Mouse (Mus musculus) kidney, adult 11 months (tissue): ENCODE results near the gene Epn1.

ENCODE experiments used
- DNase-seq: peaks from one replicate; pipeline ENCODE4 v3.0.0; 2022

Gene Epn1

DNA sequence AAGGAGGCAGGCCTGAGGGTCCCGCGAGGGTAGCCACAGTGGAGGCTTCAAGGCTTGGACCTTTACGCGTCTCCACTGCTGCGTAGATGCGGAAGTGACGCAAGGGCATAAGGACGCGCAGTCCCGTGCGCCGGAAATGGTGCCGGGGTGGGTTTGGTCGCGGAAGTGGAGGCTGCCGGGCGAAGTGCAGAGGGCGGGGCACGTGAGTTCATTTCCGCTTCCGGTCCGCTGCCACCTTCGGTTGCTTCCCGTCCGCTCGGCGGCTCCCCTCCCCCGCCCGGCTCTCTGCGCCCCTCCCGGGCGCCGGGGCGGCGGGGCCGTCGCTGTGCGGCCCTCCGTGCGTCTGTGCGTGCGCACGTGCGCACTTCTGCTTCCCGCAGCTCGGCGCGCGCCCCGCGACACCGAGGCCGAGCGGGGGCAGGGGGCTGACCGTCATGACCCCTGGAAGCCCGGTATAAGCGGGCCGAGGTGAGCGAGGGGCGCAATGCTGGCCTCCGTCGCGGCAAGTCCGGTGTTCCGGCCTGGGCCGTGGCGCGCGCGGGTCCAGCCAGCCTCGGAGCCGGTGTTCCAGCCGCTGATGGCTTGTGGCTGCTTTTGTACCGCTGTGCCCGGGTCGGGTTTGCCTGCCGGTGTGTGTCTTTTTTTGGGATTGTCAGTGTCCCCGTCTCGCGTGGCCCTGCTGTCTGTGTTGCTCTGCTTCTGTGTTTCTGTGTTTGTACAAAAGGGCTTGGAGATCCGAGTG, at the start of gene Epn1:
Epn1 (plus strand) TSS at position 226 of the 742 bp plus-strand sequence.
- DNase-seq: peak; percentile 94

DNA sequence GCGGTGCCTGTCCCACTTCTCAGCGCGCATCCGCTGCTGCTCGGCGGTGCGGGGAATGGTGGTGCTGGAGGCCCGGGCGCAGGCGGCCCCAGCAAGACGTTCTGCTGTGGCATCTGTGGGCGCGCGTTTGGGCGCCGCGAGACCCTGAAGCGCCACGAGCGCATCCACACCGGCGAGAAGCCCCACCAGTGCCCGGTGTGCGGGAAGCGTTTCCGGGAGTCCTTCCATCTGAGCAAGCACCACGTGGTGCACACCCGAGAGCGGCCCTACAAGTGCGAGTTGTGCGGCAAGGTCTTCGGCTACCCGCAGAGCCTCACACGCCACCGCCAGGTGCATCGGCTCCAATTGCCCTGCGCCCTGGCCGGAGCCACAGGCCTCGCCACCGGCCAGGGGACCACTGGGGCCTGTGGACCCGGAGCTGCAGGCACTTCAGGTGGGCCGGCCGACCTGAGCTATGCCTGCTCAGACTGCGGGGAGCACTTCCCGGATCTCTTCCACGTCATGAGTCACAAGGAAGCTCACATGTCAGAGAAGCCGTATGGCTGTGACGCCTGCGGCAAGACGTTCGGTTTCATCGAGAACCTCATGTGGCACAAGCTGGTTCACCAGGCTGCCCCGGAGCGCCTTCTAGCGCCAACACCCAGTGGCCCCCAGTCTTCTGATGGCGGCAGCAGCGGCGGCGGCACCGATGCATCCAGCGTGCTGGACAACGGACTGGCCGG, 49.3 kb upstream of the Epn1 start:
- DNase-seq: no peak

DNA sequence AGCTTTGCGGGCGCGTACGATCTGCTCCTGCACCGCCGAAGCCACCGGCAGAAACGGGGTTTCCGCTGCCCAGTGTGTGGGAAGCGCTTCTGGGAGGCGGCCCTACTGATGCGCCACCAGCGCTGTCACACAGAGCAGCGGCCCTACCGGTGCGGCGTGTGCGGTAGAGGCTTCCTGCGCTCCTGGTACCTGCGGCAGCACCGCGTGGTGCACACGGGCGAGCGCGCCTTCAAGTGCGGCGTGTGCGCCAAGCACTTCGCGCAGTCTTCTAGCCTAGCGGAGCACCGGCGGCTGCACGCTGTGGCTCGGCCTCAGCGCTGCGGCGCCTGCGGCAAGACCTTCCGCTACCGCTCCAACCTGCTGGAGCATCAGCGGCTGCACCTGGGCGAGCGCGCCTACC, 48.5 kb upstream of the Epn1 start:
- DNase-seq: no peak

DNA sequence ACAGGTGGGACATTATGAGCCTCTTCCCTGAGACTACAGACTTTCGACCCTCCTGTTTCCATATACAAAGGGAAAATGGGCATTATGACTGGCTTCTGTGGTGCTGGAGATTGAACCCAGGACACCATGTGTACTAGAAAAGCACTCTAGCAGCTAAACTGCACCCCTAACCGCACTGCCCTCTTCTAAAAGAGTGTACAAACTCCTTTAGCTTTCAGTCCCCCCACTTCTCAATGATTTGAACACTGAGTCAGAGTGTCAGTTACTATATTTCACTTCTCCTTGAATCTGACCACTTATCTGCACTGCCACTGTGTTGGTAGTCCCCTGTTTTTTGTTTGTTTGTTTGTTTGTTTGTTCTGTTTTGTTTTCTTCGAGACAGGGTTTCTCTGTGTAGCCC, 46.2 kb upstream of the Epn1 start, which contains the start of gene 4632433K11Rik:
4632433K11Rik (plus strand) TSS at position 301 of the 400 bp plus-strand sequence.
- no peak for DNase-seq

DNA sequence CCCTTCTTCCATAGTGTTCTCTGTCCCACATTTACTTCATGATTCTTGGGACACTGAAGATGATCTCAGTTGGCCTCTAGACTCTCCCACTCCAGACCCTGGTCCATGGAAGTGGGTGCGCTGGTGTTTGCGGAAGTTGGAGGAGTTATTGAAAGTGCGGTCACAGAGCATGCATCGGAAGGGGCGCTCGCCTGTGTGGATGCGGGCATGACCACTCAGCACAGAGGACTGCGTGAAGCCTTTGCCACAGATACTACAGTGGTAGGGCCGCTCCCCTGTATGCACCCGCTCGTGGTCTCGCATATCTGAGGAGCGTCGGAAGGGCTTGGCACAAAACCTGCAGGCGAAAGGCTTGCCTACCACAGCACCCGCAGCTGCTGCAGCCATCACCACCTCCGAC, 44.4 kb upstream of the Epn1 start:
- no peak for DNase-seq

DNA sequence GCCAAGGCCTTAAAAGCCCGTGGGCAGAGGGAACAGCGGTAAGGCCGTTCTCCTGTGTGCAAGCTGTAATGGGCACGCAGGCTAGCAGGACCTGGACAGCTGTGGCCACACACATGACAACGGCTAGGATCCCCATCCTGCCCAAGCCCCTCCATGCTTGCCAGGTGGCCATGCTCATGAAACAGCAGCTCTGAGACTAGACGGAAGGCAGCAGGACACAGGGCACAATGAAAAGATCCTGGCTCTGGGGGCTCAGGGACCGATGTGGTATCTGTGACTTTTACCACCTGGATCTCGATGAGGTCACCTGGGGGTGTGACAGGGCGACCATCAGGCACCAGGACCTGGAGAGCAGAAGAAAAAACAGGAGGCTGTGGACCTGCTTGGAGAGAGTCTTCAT, 43.9 kb upstream of the Epn1 start:
- no peak for DNase-seq

DNA sequence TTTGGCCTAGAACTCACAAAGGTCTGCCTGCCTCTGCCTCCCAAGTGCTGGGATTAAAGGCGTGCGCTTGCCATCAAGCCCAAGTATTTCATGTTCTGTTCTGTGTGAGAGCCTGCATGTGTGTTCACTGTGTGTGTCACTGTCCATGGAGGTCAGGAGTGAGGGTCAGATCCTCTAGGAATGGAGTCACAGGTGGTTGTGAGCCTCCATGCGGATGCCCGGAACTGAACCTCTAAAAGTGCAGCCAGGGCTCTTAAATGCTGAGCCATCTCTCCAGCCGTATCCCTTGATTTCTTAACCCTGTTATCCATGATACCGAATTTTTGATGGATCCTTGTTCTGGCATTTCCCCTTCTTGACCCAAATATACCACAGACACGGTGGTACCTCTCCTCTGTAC, 43.0 kb upstream of the Epn1 start:
- no peak for DNase-seq

DNA sequence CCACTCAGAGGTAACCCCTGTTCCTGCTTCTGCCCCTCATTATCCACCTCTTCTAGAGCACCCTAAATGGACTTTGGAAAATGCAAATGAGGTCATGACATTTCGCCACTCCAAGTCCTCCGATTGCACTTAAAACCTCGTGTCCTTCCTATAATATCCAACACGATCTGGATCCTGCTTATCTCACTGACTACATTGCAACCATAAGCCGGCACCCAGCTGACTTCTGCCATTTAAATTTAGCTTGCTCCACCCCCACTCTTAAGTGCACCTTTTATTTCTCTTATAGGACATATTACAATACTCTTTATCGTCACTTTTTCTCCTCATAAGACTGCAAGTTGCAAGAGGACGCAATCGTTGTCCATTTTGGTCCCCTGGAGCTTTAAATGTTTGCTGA, 42.6 kb upstream of the Epn1 start:
- DNase-seq: no peak

DNA sequence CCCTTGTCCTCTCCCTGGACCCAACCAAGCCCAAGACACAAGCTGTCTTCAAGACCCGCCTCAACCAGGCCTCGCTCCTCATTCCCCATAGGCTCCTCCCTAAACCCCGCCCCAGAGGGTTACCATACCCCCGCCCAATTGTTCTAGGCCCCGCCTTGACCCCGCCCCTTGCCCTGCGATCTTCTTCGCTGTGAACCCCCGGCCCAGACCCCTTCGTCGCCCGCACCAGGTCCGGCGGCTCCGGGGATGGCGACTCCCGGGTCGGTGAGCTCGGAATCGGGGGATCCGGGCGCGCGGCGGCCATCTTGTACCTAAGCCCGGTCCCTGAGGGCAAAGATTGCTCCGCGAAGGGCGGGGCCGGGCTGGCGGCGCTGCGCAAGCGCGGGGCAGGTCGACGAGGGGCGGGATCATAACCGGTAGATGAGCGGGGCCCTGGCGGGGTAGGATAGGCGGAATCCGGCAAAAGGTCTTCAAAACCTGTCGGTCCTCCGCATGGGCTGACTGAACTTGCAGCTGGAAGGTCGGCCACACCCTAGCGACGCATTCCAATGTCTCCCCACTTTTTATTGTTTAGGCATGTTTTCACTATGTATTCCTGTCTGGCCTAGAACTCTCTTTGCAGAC, 41.8 kb upstream of the Epn1 start, which contains the start of gene Zfp784:
Zfp784 (minus strand) TSS at position 338 of the 624 bp plus-strand sequence.
- peak; percentile 94 for DNase-seq

DNA sequence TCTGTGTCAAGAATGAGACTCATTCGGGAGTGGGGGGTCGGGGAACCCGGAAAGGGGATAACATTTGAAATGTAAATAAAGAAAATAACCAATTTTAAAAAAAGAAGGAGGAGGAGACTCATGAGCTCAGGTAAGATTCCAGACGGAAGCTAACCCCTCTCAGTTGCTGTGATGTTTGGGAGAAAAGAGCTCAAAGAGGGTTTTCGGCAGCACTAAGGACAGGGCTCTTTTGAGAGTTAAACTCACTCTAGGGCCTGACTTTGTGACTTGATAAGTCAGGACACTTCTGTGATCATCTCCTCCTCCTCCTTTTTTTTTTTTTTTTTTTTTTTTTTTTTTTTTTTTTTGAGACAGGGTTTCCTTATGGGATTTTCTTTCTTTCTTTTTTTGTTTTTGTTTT, 41.1 kb upstream of the Epn1 start:
- DNase-seq: no peak

DNA sequence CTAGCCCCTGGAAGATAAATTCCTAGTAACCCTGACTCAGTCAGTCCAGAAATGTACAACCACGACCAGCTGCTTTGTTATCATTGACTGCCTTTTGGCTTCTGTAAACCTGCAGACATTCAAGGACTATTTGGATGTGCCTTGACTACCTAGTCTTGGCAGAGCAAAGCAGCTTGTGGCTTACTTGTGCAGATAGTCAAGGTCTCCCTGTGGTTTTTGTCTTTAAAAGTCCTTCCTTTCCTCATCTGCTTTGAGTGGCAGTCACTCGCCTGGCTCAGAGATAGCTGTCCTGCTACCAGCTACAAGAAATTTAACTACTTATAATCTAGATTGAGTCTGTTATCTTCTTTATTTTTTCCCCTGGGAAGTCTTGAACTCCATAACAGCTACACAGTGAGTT, 35.1 kb upstream of the Epn1 start:
- no peak for DNase-seq

DNA sequence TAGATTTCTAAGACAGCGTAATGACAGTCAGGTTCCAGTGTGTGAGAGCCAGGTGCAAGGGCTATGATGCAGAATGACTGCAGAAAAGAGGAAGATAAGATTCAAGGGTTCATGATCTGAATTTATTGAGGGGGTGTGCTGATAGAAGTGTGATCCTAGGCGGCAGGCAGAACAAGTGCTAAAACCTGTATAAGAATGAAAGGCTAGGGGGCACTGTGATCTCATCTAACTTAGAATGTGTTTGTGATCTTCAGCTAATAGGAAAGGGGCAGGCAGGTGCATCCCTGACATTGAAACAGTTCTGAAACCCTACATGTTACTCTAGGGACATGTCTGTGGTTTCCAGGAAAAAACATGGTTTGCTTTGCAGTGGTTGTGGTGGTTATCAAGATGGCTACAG, 33.9 kb upstream of the Epn1 start:
- DNase-seq: no peak

DNA sequence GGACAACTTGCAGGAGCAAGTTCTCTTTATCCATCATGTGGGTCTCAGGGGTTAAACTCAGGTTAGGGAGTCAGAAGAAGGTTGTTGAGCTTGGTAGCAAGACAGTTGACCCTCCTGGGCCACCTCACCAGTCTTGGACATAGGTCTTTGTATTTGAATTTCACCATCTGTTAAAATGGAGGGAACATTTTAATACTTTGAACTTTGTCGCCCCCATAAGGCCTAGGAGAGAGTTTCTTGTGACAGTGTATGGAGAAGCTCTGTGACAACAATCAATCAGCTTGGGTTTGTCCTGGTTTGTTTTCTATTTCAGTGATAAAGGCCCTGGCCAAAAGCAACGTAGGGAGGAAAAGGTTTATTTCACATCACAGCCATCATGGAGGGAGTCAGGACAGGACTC, 32.7 kb upstream of the Epn1 start:
- DNase-seq: no peak

DNA sequence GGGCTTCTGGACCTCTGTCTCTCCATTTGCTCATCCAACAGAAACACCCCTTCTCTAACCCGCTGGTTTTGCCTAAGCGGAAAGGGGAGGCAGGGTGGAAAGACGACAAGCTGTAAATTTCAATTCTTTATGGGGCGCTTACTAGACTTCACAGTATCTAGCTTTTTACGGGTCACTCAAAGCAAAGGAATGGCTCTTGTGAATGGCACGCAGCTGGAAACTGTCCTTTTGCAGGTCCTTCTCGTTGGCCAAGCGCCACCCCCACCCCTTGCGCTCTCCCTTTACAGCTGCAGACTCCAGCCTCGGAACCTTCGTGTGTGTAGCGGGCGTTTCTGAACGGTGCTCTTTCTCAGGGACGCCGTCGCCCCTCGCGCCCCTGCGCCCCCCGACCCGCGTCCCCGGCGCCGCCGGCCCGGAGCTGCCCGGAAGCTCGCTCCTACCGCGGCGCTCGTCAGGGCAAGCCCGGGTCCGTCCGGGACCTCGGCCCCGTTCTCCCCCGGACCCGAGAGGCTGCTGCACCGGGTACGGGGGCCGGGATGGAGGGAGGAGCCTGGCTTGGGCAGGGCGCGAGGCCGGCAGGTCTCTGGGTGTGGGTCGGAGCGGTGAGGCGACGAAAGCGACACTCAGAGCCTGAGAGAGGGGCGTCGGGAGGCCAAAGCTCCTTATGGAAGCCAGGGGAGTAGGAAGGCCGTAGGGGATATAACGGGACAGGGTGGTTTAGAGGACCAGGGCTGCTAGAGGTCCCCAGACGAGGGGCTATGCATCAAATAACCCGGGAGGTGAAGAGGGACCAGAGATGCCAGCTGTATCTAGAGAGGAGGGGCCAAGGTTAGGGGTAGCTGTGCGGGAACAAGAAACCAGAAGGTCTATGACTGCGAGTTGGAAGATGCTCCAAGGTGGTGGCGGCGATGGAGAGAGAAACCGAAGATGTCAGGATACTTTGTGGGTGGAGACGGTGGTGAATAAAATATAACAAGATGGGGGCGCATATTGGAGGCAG, 28.5 kb upstream of the Epn1 start, which contains the start of gene Zfp580:
Zfp580 (plus strand) TSS at position 346 of the 1,000 bp plus-strand sequence.
- DNase-seq: peak; percentile 68

DNA sequence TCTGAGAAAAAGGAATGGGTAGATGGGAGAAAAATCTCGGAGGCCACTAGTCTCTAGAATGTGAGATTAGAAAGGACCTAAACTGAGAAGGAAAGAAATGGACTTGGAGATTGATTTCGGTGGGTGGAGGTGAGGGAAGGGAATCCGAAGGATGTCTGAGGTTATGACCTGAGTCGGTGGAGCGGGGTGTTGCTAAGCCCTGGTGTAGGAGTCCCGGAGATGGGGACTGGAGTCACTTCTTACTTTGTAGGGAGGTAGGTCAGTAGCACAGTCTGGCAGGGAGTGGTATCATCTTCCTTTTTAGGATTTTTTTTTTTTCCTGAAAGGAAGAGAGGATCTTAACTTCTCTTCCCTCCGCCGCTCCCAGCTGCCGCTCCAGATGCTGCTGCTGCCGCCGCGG, 27.6 kb upstream of the Epn1 start:
- no peak for DNase-seq

DNA sequence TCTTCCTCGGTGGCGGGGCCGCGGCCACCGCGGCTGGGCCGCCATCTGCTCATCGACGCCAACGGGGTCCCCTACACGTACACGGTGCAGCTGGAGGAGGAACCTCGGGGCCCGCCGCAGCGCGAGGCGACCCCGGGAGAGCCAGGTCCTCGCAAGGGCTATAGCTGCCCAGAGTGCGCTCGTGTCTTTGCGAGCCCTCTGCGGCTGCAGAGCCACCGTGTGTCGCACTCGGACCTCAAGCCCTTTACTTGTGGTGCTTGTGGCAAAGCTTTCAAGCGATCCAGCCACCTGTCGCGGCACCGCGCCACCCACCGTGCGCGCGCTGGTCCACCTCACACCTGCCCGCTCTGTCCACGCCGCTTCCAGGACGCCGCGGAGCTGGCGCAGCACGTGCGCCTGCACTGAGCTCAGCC, 27.1 kb upstream of the Epn1 start:
- DNase-seq: no peak

DNA sequence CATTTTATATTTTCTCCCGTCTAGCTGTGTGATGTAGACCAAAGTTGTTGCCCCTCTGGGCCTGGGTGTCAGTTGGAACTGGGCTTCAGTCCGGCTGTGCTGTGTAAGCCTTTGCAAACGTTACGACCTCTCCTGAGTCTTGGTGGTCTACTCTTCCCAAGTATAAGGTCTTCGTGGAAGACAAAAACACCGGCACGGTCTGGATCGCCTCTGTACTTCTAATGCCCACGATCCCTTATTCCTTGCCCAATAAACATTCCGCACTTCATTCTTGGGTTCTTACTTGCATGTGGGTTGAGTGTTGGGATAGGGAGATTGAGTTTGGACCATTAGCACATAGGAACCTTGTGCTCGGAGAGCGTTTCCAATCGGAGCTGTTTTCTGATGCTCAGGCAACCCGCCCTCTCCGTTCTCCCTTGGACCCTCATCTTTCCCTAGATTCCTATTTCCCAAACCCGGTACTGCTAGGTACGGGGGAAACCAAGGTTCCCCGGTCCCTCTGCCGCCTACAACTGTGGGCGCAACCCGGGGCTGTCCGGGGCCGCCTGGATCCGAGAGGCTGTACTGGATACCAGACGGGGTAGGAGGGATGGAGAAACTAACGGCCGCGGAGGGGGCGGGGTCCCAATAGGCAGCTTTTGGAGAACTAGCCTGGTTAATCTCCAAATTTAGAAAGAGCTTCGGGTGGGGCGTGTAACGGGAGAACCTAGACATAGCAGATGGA, 26.4 kb upstream of the Epn1 start:
- no peak for DNase-seq

DNA sequence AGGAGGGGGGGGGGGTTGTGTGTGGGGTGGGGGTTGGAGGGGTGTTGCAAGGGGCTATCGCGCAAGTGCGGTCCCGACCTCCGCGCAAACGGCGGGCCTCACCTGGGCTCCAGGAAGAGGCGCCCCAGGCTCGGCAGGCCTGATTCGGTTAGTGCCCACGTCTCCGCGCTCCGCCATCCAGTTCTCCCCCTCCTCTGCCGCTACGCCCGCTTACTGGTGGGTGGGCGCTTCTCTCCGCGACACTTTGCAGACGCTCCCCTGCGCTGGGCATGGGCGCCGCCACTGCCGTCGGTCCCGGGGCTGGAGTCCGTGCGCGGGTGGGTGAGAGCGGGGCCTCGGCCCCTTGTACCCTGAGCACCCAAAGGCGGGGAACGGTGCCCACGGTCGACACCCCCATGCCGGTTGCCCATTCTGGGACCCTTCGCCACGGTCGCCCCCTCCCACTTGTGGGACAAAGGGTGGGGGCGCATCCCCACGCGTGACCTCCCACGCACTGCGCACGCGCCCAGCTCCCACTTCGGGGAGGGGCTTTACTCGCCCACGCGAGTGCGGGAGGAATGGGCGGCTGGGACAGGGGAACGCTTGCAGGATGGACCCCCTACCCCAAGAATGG, 23.3 kb upstream of the Epn1 start:
- no peak for DNase-seq

DNA sequence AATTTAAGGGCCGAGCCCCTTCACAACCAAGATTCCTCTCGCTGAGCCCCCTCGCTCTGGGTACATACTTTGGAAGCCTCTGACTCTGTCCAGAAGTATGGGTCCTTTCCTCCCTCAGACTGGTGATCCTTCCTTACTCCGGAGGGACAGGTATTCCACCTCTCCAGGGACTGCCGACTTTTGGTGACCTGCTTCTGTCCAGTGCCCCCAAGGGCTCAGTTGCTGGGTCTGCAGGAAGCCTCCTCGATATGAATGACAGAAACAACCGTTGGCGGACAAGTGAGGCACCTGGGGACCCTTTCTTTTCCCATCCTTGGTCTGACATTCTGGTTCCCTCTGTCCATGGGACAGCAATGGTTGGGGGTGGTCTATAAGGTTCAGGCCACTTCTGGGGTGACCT, 22.7 kb upstream of the Epn1 start:
- no peak for DNase-seq

DNA sequence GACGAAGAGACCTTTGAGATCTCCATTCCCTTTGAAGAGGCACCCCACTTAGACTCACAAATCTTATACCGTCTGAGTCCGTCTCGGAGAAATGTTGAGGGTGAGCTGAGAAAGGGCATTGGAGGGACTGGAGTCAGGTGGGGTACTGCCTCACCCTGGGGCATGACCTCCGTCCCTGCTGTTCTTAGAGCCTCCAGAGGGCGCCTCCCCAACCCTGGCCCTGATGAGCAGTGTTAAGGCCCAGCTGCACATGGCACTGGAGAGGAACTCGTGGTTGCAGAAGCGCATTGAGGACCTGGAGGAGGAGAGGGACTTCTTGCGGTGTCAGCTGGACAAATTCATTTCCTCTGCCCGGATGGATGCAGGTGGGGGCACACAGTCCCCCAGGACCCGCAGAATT, 22.2 kb upstream of the Epn1 start:
- DNase-seq: no peak

DNA sequence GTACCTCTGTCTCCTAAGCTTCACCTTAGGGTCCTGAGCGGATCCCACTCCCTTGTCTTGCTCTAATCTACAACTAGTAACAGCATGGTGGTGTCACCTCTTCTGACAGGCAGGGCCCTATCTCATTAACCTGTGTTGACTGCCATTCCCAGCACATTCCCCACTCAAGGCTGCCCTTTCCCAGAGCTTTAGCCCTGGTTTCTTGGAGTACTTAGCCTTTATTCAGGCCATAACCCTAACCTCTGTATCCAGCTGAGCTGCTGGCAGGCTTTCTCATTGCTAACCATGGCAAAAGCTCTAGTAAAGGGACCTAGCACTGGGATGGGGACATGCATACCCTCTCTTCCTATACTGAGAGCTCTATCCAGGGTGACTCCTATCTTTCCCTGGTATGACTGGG, 21.4 kb upstream of the Epn1 start:
- DNase-seq: no peak
